Mouse (Mus musculus) retina, postnatal 1 day (tissue): Measurements from ENCODE around the gene Ppp4c.

Source experiments
- DNase-seq: peaks from one replicate; pipeline ENCODE4 v3.0.0-alpha.2; 2012

Ppp4c gene

GRCm38 (mm10) chr7:126749582-126750343 is 42.5 kb downstream of the Ppp4c start:
- no peak for DNase-seq

GRCm38 (mm10) chr7:126748824-126749223 is 43.5 kb downstream of the Ppp4c start:
- DNase-seq: no peak

GRCm38 (mm10) chr7:126746798-126747197 is 45.5 kb downstream of the Ppp4c start:
- DNase-seq: no peak

GRCm38 (mm10) chr7:126746066-126746465 is 46.2 kb downstream of the Ppp4c start:
- DNase-seq: no peak

GRCm38 (mm10) chr7:126741964-126742482 is 50.3 kb downstream of the Ppp4c start:
- DNase-seq: no peak

- no peak for DNase-seq
Measured at GRCm38 (mm10) chr7:126741452-126741851, 50.8 kb downstream of the Ppp4c start.

- no peak for DNase-seq
Measured at GRCm38 (mm10) chr7:126740977-126741376, 51.3 kb downstream of the Ppp4c start.

- DNase-seq: peak; percentile 37
Measured at GRCm38 (mm10) chr7:126740132-126740735, 52.1 kb downstream of the Ppp4c start.

GRCm38 (mm10) chr7:126739551-126739950 is 52.7 kb downstream of the Ppp4c start:
- no peak for DNase-seq

- DNase-seq: no peak
Measured at GRCm38 (mm10) chr7:126736122-126736521, 56.2 kb downstream of the Ppp4c start.
